ENCODE assay signal across 11 mouse cellular contexts in the genomic region with DNA sequence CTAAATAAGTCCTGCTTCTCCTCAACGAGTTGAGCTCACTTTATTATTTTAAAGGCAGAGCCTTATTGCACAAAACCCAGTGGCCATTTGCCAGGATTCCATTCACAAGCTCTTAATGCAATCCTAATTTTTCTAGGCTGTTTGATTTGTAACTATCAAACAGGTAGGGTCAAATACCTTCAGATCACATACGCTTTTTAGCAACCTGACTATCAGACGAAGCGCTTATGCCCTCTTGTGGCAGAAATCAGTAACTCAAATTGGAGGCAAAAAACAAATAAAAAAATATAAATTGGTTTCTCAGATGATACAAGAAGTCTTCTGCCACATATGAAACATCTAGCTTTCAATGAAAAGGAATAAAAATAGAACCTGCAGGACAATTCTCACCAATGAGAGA. TPM values are rescaled to one million over a fixed set of nuclear protein-coding genes. Genes with fewer than 3 reads are reported as not detected.
DNase-seq lines count a peak whose midpoint lies in the region; ATAC-seq and TF ChIP-seq lines count a peak whose summit lies in the region.
"Had no signal": no experiment of that assay in that cellular context is flagged by ENCODE, and none has a peak within 500 bp of the region (broad histone marks: within the 10 kb centered on the region; RNA-seq: fewer than 3 reads in every experiment).

No protein-coding gene starts in this region.

- ATAC-seq in kidney, postnatal 0 days (replicated peaks; ENCODE audit: low FRiP score, low read depth), result no peak
- ATAC-seq in kidney, embryonic 15.5 days (replicated peaks; ENCODE audit: low FRiP score), result no peak
- ATAC-seq in midbrain, embryonic 13.5 days, result no peak

- peak; percentile 63 for TF ChIP-seq CTCF in kidney, postnatal 0 days (IDR thresholded peaks at IDR 0.05; ENCODE audit: low read depth)

- no peaks in the 10 kb centered on the region for H3K4me1 ChIP-seq in kidney, postnatal 0 days (replicated peaks; ENCODE audit: insufficient read depth, low read length)
- H3K4me1 ChIP-seq in kidney, embryonic 15.5 days, result no peaks in the 10 kb centered on the region
- no peaks in the 10 kb centered on the region for H3K4me1 ChIP-seq in ES-E14 (ENCODE audit: control insufficient read depth in 2 of 2, insufficient read depth in 2 of 2, low read length in 2 of 2, poor library complexity in 1 of 2)
- H3K4me1 ChIP-seq in midbrain, embryonic 13.5 days (replicated peaks), result no peaks in the 10 kb centered on the region

- DNase-seq in kidney, postnatal 0 days (ENCODE audit: low spot score), result peak; percentile 39
- peak; percentile 24 for DNase-seq in ES-E14 (ENCODE audit: low read depth, low spot score)
- DNase-seq in embryo, embryonic 11.5 days (ENCODE audit: low read depth, low spot score), result peak; percentile 29
- DNase-seq in lung, postnatal 14 days, result peak; percentile 56
- DNase-seq in cerebellum, adult 9-10 months, result no peak
- no peak for DNase-seq in adrenal gland, postnatal 36 days

- no peak overlapping the region for H3K4me3 ChIP-seq in kidney, postnatal 0 days (replicated peaks; ENCODE audit: low read depth, low read length)
- no peak overlapping the region for H3K4me3 ChIP-seq in kidney, embryonic 15.5 days (replicated peaks)
- H3K4me3 ChIP-seq in ES-E14 (ENCODE audit: insufficient read depth in 1 of 2, low read depth in 1 of 2, low read length in 2 of 2, poor library complexity in 1 of 2, severe bottlenecking in 1 of 2), result no peak overlapping the region
- no peak overlapping the region for H3K4me3 ChIP-seq in midbrain, embryonic 13.5 days (replicated peaks)

- in situ Hi-C loops in ES-E14 (cut with MboI; ENCODE audit: low sequenced_read_pairs in 2 of 2, unreplicated experiment in 2 of 2), result no loop called here

- no peak overlapping the region for H3K4me2 ChIP-seq in kidney, postnatal 0 days (ENCODE audit: low read length)
- no peak overlapping the region for H3K4me2 ChIP-seq in kidney, embryonic 15.5 days
- no peak overlapping the region for H3K4me2 ChIP-seq in midbrain, embryonic 13.5 days (replicated peaks)

- no peaks in the 10 kb centered on the region for H3K9me3 ChIP-seq in kidney, postnatal 0 days (replicated peaks; ENCODE audit: low read length)
- H3K9me3 ChIP-seq in kidney, embryonic 15.5 days (replicated peaks), result no peaks in the 10 kb centered on the region
- no peaks in the 10 kb centered on the region for H3K9me3 ChIP-seq in ES-E14 (ENCODE audit: control insufficient read depth, insufficient read depth, low read depth, low read length)
- no peaks in the 10 kb centered on the region for H3K9me3 ChIP-seq in midbrain, embryonic 13.5 days

- no peak overlapping the region for H3K9ac ChIP-seq in kidney, postnatal 0 days (ENCODE audit: low read depth, low read length)
- no peak overlapping the region for H3K9ac ChIP-seq in kidney, embryonic 15.5 days
- no peak overlapping the region for H3K9ac ChIP-seq in ES-E14 (ENCODE audit: insufficient read depth, low read depth, low read length, poor library complexity, severe bottlenecking)
- no peak overlapping the region for H3K9ac ChIP-seq in midbrain, embryonic 13.5 days (replicated peaks)

- H3K27ac ChIP-seq in kidney, postnatal 0 days, result no peak overlapping the region
- H3K27ac ChIP-seq in kidney, embryonic 15.5 days, result no peak overlapping the region
- no peak overlapping the region for H3K27ac ChIP-seq in ES-E14 (ENCODE audit: insufficient read depth, low read depth, low read length, poor library complexity, severe bottlenecking)
- H3K27ac ChIP-seq in midbrain, embryonic 13.5 days, result no peak overlapping the region

- H3K36me3 ChIP-seq in kidney, postnatal 0 days (ENCODE audit: insufficient read depth, low read length), result no peaks in the 10 kb centered on the region
- H3K36me3 ChIP-seq in kidney, embryonic 15.5 days, result no peaks in the 10 kb centered on the region
- H3K36me3 ChIP-seq in ES-E14 (ENCODE audit: control insufficient read depth, insufficient read depth, low read length, poor library complexity, severe bottlenecking), result no peaks in the 10 kb centered on the region
- H3K36me3 ChIP-seq in midbrain, embryonic 13.5 days, result no peaks in the 10 kb centered on the region

- no peaks in the 10 kb centered on the region for H3K27me3 ChIP-seq in kidney, postnatal 0 days (ENCODE audit: insufficient read depth, low read length)
- H3K27me3 ChIP-seq in kidney, embryonic 15.5 days, result no peaks in the 10 kb centered on the region
- no peaks in the 10 kb centered on the region for H3K27me3 ChIP-seq in midbrain, embryonic 13.5 days

- 17% methylated on average over 4 of the region's 4 CpGs for WGBS in kidney, postnatal 0 days
- 23% methylated on average over 4 of the region's 4 CpGs for WGBS in kidney, embryonic 15.5 days
- WGBS in midbrain, embryonic 13.5 days, result 29% methylated on average over 4 of the region's 4 CpGs

TF ChIP-seq in ES-E14, 5 proteins besides CTCF, POLR2A, EP300 and RAD21:
- peak; percentile 63 for TF ChIP-seq ZC3H11A (IDR thresholded peaks at IDR 0.05; ENCODE audit: borderline replicate concordance, low read depth, low read length)
- no peak for TF ChIP-seq HCFC1 (IDR thresholded peaks at IDR 0.05; ENCODE audit: borderline replicate concordance, insufficient read depth, low read length)

RNA-seq across cellular contexts. Expression of a gene that starts 12.9 kb away (rescaled TPM):
- 0.18 and 0.36 TPM in 2 replicates for polyA plus RNA-seq in kidney, postnatal 0 days (2015; fragmentation: Nextera tagmentation; extraction: Ambion mirVana)
- polyA plus RNA-seq in kidney, embryonic 15.5 days (2015; fragmentation: Nextera tagmentation; extraction: Ambion mirVana), result 1.9 and 3.8 TPM in 2 replicates
- not detected in 2 replicates for total RNA-seq in ES-E14 (2012; rRNA removed)
- total RNA-seq in adrenal gland, postnatal 36 days (2021), result not detected
- 0.30 TPM in 2 replicates for polyA plus RNA-seq in midbrain, embryonic 13.5 days (2015; fragmentation: Nextera tagmentation; extraction: Ambion mirVana)
- total RNA-seq: adrenal gland, adult 18-20 months; heart, adult 18-20 months; left cerebral cortex, postnatal 36 days had no signal

RNA-seq across cellular contexts. Expression of a gene that starts 17.0 kb away (rescaled TPM):
- polyA plus RNA-seq in kidney, postnatal 0 days (2015; fragmentation: Nextera tagmentation; extraction: Ambion mirVana), result not detected in 2 replicates
- not detected in 2 replicates for polyA plus RNA-seq in kidney, embryonic 15.5 days (2015; fragmentation: Nextera tagmentation; extraction: Ambion mirVana)
- not detected in 2 replicates for total RNA-seq in ES-E14 (2012; rRNA removed)
- under 1 TPM in 1 of 2 experiments, not detected in 1; 0.26 TPM for total RNA-seq in adrenal gland, postnatal 36 days (2021)
- not detected in 2 replicates for polyA plus RNA-seq in midbrain, embryonic 13.5 days (2015; fragmentation: Nextera tagmentation; extraction: Ambion mirVana)
- total RNA-seq: adrenal gland, adult 18-20 months; heart, adult 18-20 months; left cerebral cortex, postnatal 36 days had no signal

RNA-seq across cellular contexts. Expression of a gene that starts 56.5 kb away (rescaled TPM):
- polyA plus RNA-seq in kidney, postnatal 0 days (2015; fragmentation: Nextera tagmentation; extraction: Ambion mirVana), result 3.7 and 3.8 TPM in 2 replicates
- polyA plus RNA-seq in kidney, embryonic 15.5 days (2015; fragmentation: Nextera tagmentation; extraction: Ambion mirVana), result 1.5 and 1.8 TPM in 2 replicates
- 1.4 and 3.5 TPM in 2 replicates for total RNA-seq in ES-E14 (2012; rRNA removed)
- 1 to 10 TPM in 1 of 2 experiments, under 1 TPM in 1; 0.82 to 2.0 TPM for total RNA-seq in adrenal gland, postnatal 36 days (2021)
- 0.24 and 0.32 TPM in 2 replicates for polyA plus RNA-seq in midbrain, embryonic 13.5 days (2015; fragmentation: Nextera tagmentation; extraction: Ambion mirVana)
- total RNA-seq: left cerebral cortex, postnatal 36 days had no signal

Comparison
In these comparisons a context has a peak if more than half of its experiments do, and no peak if none do; other contexts are left out.
1. DNase-seq: peak in kidney, postnatal 0 days (single experiment), ES-E14 (single experiment), embryo, embryonic 11.5 days (single experiment) and lung, postnatal 14 days (single experiment); none in cerebellum, adult 9-10 months (single experiment) and adrenal gland, postnatal 36 days (0 of 2).